Mouse (Mus musculus) midbrain, embryonic 12.5 days (tissue): ENCODE measurements at regions not wholly inside any gene's neighbourhood (a gene's known extent, or its start where the extent isn't known, plus 50 kb on each side); places are given as distances from the start of the nearest gene placed in this dataset.

Experiments
- ATAC-seq: fragments of 200-750 bp; cut with Nextera tagmentation; 2 replicates; pipeline ENCODE4 v1.8.0; 2017; ENCODE audit warnings: low read depth, moderate TSS enrichment, moderate library complexity; ENCODE audit not compliant: low FRiP score
- H3K27ac ChIP-seq: fragments of 300-500 bp; sonication (generic); replicated peaks from 2 replicates; pipeline ENCODE4 v1.5.1; 2016; ENCODE audit warnings: mild to moderate bottlenecking
- H3K27me3 ChIP-seq: fragments of 300-500 bp; sonication (generic); 2 replicates; pipeline ENCODE4 v1.6.1; 2016; ENCODE audit warnings: mild to moderate bottlenecking
- H3K36me3 ChIP-seq: fragments of 300-500 bp; sonication (generic); 2 replicates; pipeline ENCODE4 v1.6.1; 2016
- H3K4me1 ChIP-seq: fragments of 300-500 bp; sonication (generic); 2 replicates; pipeline ENCODE4 v1.6.1; 2016
- H3K4me2 ChIP-seq: fragments of 300-500 bp; sonication (generic); replicated peaks from 2 replicates; pipeline ENCODE4 v1.6.1; 2016; ENCODE audit warnings: mild to moderate bottlenecking, moderate library complexity
- H3K4me3 ChIP-seq: fragments of 300-500 bp; sonication (generic); 2 replicates; pipeline ENCODE4 v1.5.1; 2016; ENCODE audit warnings: mild to moderate bottlenecking
- H3K9ac ChIP-seq: fragments of 300-500 bp; sonication (generic); replicated peaks from 2 replicates; pipeline ENCODE4 v1.6.1; 2016; ENCODE audit warnings: mild to moderate bottlenecking, moderate library complexity
- H3K9me3 ChIP-seq: fragments of 300-500 bp; sonication (generic); 2 replicates; pipeline ENCODE4 v1.6.1; 2016; ENCODE audit warnings: mild to moderate bottlenecking
- WGBS: fragments of 180-500 bp; shearing (Covaris S2); methylation state at CpG from one replicate; pipeline ENCODE4 v1.1.7; 2016; 5-methylcytosine and 5-hydroxymethylcytosine counted together

- Histone ChIP-seq H3K9ac (no peak overlapping the region), H3K4me1 (no peaks in the 10 kb centered on the region; the same call in 1 of the 2 replicates), H3K36me3 (no peaks in the 10 kb centered on the region), H3K9me3 (no peaks in the 10 kb centered on the region), H3K27ac (no peak overlapping the region), H3K4me2 (no peak overlapping the region), H3K27me3 (no peaks in the 10 kb centered on the region), H3K4me3 (no peak overlapping the region)
- whole genome bisulfite sequencing = 95% methylated on average over 1 of the region's 1 CpGs
- ATAC-seq = no peak
Measured at GRCm38 (mm10) chr4:24415048-24415447, 81.2 kb upstream of the Mms22l start.

DNA sequence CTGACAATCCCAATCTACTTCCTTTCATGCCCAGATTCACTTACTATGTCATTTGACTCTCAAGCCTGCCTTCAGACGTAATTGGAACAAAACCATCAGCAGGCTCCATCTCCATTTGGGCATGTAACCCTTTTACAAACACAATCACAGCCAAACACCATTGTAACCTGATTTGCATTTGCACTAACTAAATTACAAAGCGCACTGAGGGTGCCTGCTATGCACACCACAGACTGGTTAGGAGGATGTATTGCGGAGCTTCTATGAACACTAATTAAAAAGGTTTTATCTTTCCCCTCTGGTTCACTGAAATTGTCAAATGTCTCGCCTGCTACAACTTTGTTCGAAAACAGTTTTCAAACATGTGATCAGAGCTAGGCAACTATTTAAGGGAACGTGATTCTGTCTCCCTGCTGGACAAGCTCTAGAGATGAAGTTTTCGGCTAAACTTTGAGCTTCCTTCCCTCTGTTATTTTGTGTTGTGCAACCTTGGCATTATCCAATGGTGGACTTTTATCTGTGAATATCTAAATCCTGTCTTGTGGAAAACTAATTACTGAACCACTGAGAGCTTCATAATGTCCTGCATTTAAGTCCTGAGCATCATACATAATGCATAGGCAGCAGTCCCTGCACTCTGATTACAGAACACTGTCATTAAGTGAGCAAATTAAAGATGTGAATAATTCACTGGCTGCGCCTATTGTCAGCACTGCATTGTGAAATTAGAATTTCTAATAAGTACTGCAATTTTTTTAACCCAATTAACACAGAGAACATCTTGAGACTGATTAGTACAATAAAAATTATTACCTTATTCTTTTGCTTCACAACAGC lies 66.9 kb upstream of the Mms22l start:
- Histone ChIP-seq H3K4me2 (peak overlapping the region; percentile 37), H3K27me3 (no peaks in the 10 kb centered on the region), H3K27ac (peak overlapping the region; percentile 71), H3K4me1 (peaks cover 14% of the 10 kb centered on the region; the same call in 1 of the 2 replicates), H3K9ac (no peak overlapping the region), H3K9me3 (no peaks in the 10 kb centered on the region), H3K4me3 (peak overlapping the region; percentile 28), H3K36me3 (no peaks in the 10 kb centered on the region)
- ATAC-seq = peak; percentile 91
- WGBS = 28% methylated on average over 8 of the region's 8 CpGs

GRCm38 (mm10) chr4:24429929-24430752 lies 66.1 kb upstream of the Mms22l start:
- Histone ChIP-seq H3K27me3 (no peaks in the 10 kb centered on the region), H3K9ac (peak overlapping the region; percentile 37), H3K4me2 (peak overlapping the region; percentile 37), H3K4me1 (peaks cover 14% of the 10 kb centered on the region; the same call in 1 of the 2 replicates), H3K4me3 (peak overlapping the region; percentile 28), H3K9me3 (no peaks in the 10 kb centered on the region), H3K36me3 (no peaks in the 10 kb centered on the region), H3K27ac (peak overlapping the region; percentile 79)
- peak; percentile 45; the same call in 1 of the 2 replicates for ATAC-seq
- WGBS = 36% methylated on average over 8 of the region's 8 CpGs

- peaks cover 14% of the 10 kb centered on the region; the same call in 1 of the 2 replicates for H3K4me1 ChIP-seq
- H3K27ac ChIP-seq = peak overlapping the region; percentile 79
- no peaks in the 10 kb centered on the region for H3K27me3 ChIP-seq
- ATAC-seq = no peak
- peak overlapping the region; percentile 28 for H3K4me3 ChIP-seq
- no peaks in the 10 kb centered on the region for H3K36me3 ChIP-seq
- no peaks in the 10 kb centered on the region for H3K9me3 ChIP-seq
- peak overlapping the region; percentile 37 for H3K4me2 ChIP-seq
- H3K9ac ChIP-seq = peak overlapping the region; percentile 37; the same call in 1 of the 2 replicates
Measured at GRCm38 (mm10) chr4:24430753-24431072, 65.5 kb upstream of the Mms22l start.

GRCm38 (mm10) chr4:24437258-24437657 lies 59.0 kb upstream of the Mms22l start:
- H3K4me2 ChIP-seq = no peak overlapping the region
- H3K9ac ChIP-seq = no peak overlapping the region
- 95% methylated on average over 4 of the region's 4 CpGs for WGBS
- no peaks in the 10 kb centered on the region for H3K9me3 ChIP-seq
- ATAC-seq = no peak
- H3K4me3 ChIP-seq = no peak overlapping the region
- no peaks in the 10 kb centered on the region for H3K36me3 ChIP-seq
- no peaks in the 10 kb centered on the region for H3K4me1 ChIP-seq
- no peak overlapping the region for H3K27ac ChIP-seq
- no peaks in the 10 kb centered on the region for H3K27me3 ChIP-seq
